Mouse (Mus musculus) liver, embryonic 16.5 days (tissue): ENCODE results near the gene Kdm1a. TPM values are rescaled to one million over a fixed set of nuclear protein-coding genes. Genes with fewer than 3 reads are reported as not detected.

Experiments
- ATAC-seq: fragments of 200-750 bp; cut with Nextera tagmentation; 2 replicates; pipeline ENCODE4 v1.8.0; 2017; ENCODE audit warnings: low read depth, mild to moderate bottlenecking, moderate number of reproducible peaks, moderate library complexity
- H3K27ac ChIP-seq: fragments of 300-500 bp; sonication (generic); 2 replicates; pipeline ENCODE4 v1.5.1; 2014; ENCODE audit warnings: mild to moderate bottlenecking, low read length
- H3K27me3 ChIP-seq: fragments of 300-500 bp; sonication (generic); 2 replicates; pipeline ENCODE4 v1.6.1; 2014; ENCODE audit warnings: low read depth, low read length, mixed read lengths; ENCODE audit not compliant: control insufficient read depth, insufficient read depth
- H3K36me3 ChIP-seq: fragments of 300-500 bp; sonication (generic); 2 replicates; pipeline ENCODE4 v1.6.1; 2014; ENCODE audit warnings: mild to moderate bottlenecking; ENCODE audit not compliant: control insufficient read depth, insufficient read depth
- H3K4me1 ChIP-seq: fragments of 300-500 bp; sonication (generic); 2 replicates; pipeline ENCODE4 v1.6.1; 2014; ENCODE audit warnings: low read depth, low read length, mixed read lengths; ENCODE audit not compliant: control insufficient read depth
- H3K4me2 ChIP-seq: fragments of 300-500 bp; sonication (generic); 2 replicates; pipeline ENCODE4 v1.6.1; 2014; ENCODE audit warnings: low read depth, low read length, mixed read lengths
- H3K4me3 ChIP-seq: fragments of 300-500 bp; sonication (generic); 2 replicates; pipeline ENCODE4 v1.5.1; 2014; ENCODE audit warnings: low read depth, mild to moderate bottlenecking, low read length
- H3K9ac ChIP-seq: fragments of 300-500 bp; sonication (generic); 2 replicates; pipeline ENCODE4 v1.6.1; 2014; ENCODE audit warnings: low read depth, low read length
- H3K9me3 ChIP-seq: fragments of 300-500 bp; sonication (generic); replicated peaks from 2 replicates; pipeline ENCODE4 v1.6.1; 2016; ENCODE audit warnings: low read length; ENCODE audit not compliant: control insufficient read depth
- WGBS: fragments of 180-500 bp; shearing (Covaris S2); extraction: QIAGEN DNeasy Blood & Tissue Kit; methylation state at CpG from one replicate; pipeline ENCODE4 v1.1.7; 2014; ENCODE audit not compliant: insufficient replicate concordance; 5-methylcytosine and 5-hydroxymethylcytosine counted together
- polyA plus RNA-seq: library from polyadenylated mRNA; unstranded; fragments of >200 nt; fragmentation: Nextera tagmentation; extraction: Ambion mirVana; gene quantifications from 2 replicates; pipeline ENCODE4 v1.2.1, GENCODE M21; 2015

The Kdm1a gene
- polyA plus RNA-seq, 1 experiment from 2014 or later = 6.6 TPM

- H3K4me1 ChIP-seq = no peaks in the 10 kb centered on the region
- H3K4me3 ChIP-seq = no peak overlapping the region
- WGBS = 47% methylated on average over 7 of the region's 7 CpGs
- H3K9me3 ChIP-seq = no peaks in the 10 kb centered on the region
- no peak overlapping the region for H3K27ac ChIP-seq
- H3K4me2 ChIP-seq = no peak overlapping the region
- ATAC-seq = no peak
- no peaks in the 10 kb centered on the region for H3K27me3 ChIP-seq
- no peak overlapping the region for H3K9ac ChIP-seq
- no peaks in the 10 kb centered on the region for H3K36me3 ChIP-seq
These were observed 11.1 kb upstream of the Kdm1a start for GRCm38 (mm10) chr4:136613657-136614056.

DNA sequence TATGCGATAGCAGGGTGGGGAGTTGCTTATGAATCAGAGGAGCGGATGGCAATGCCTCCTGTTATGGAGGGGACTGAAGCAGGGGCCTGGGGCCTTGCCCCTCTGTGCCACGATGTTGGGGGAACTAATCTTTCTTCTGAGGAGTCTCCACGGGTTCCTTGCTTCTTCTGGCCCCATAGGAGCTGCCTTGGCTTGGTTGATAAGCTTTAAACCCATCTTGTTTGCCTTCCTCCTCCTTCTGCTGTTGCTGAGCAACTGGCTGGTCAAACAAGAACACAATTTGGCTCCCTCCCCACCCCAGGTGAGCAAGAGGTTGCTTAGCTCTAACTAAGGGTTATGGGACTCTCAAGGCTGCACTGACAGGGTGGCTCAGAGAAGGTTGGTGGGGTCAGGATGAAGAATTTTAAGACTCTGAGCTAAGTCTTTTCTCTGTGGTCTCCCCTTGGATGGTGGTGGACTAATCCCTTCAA is 7.9 kb upstream of the Kdm1a start, which contains the start of gene Tex46:
TSS of gene Tex46 (plus strand) at position 51 of the 470 bp plus-strand sequence.
- H3K9me3 ChIP-seq = no peaks in the 10 kb centered on the region
- H3K27ac ChIP-seq = no peak within 1 kb of the TSS
- no peak for ATAC-seq
- no peak within 1 kb of the TSS for H3K4me2 ChIP-seq
- H3K36me3 ChIP-seq = no peaks in the 10 kb centered on the region
- no peaks in the 10 kb centered on the region for H3K4me1 ChIP-seq
- H3K9ac ChIP-seq = no peak within 1 kb of the TSS
- no peak within 1 kb of the TSS for H3K4me3 ChIP-seq
- H3K27me3 ChIP-seq = no peaks in the 10 kb centered on the region
- 51% methylated on average over 4 of the region's 4 CpGs for WGBS

- ATAC-seq = no peak
- Histone ChIP-seq H3K27ac (no peak overlapping the region), H3K4me2 (no peak overlapping the region), H3K36me3 (no peaks in the 10 kb centered on the region), H3K9ac (no peak overlapping the region), H3K9me3 (no peaks in the 10 kb centered on the region), H3K4me3 (no peak overlapping the region), H3K4me1 (peaks cover 9% of the 10 kb centered on the region), H3K27me3 (no peaks in the 10 kb centered on the region)
- 79% methylated on average over 19 of the region's 19 CpGs for WGBS
These were observed 3.4 kb upstream of the Kdm1a start for GRCm38 (mm10) chr4:136605756-136606485.

DNA sequence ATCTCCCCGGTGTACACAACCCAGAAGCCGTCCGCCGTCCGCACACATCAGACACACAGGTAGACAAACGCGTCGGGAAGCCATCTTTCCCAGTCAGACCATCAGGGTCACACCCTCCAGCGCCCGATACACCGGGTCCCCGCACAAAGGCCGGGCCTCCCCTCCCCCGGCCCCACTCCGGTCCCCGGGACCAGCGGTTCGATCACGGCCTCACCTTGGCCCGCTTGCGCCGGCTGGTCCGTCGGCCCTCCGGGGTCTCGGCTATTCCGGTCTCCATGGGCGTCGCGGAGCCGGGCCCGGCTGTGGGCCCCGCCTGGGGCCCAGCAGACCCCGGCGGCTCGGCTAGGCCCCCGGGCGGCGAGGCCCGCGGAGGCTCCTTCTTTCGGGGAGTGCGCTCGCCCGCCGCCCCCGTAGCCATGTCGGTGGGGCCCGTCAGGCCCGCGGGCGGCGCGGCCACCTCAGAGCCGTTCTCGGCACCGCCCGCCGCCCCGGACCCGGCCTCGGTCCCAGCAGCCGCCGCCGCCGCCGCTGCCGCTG is 437 bp downstream of the Kdm1a start:
- H3K36me3 ChIP-seq = no peaks in the 10 kb centered on the region
- H3K27ac ChIP-seq = peak overlapping the region; percentile 75
- no peaks in the 10 kb centered on the region for H3K9me3 ChIP-seq
- peaks cover 14% of the 10 kb centered on the region for H3K4me1 ChIP-seq
- WGBS = under 1% methylated on average over 54 of the region's 68 CpGs
- no peaks in the 10 kb centered on the region for H3K27me3 ChIP-seq
- H3K4me2 ChIP-seq = peak overlapping the region; percentile 79
- ATAC-seq = peak; percentile 60
- H3K9ac ChIP-seq = peak overlapping the region; percentile 97
- peak overlapping the region; percentile 95 for H3K4me3 ChIP-seq

GRCm38 (mm10) chr4:136601476-136601875 is 1.0 kb downstream of the Kdm1a start:
- peaks cover 14% of the 10 kb centered on the region for H3K4me1 ChIP-seq
- no peak for ATAC-seq
- H3K9ac ChIP-seq = peak overlapping the region; percentile 97
- no peaks in the 10 kb centered on the region for H3K27me3 ChIP-seq
- WGBS = 1% methylated on average over 13 of the region's 13 CpGs
- no peaks in the 10 kb centered on the region for H3K36me3 ChIP-seq
- H3K9me3 ChIP-seq = no peaks in the 10 kb centered on the region
- peak overlapping the region; percentile 79 for H3K4me2 ChIP-seq
- H3K4me3 ChIP-seq = peak overlapping the region; percentile 95
- peak overlapping the region; percentile 75 for H3K27ac ChIP-seq

GRCm38 (mm10) chr4:136600536-136600935 is 2.0 kb downstream of the Kdm1a start:
- no peak for ATAC-seq
- Histone ChIP-seq H3K4me2 (peak overlapping the region; percentile 79; the same call in 1 of the 2 replicates), H3K36me3 (no peaks in the 10 kb centered on the region), H3K9ac (no peak overlapping the region), H3K27ac (no peak overlapping the region), H3K4me3 (no peak overlapping the region; the same call in 1 of the 2 replicates), H3K4me1 (peaks cover 14% of the 10 kb centered on the region), H3K27me3 (no peaks in the 10 kb centered on the region), H3K9me3 (no peaks in the 10 kb centered on the region)
- 82% methylated on average over 2 of the region's 2 CpGs for WGBS

DNA sequence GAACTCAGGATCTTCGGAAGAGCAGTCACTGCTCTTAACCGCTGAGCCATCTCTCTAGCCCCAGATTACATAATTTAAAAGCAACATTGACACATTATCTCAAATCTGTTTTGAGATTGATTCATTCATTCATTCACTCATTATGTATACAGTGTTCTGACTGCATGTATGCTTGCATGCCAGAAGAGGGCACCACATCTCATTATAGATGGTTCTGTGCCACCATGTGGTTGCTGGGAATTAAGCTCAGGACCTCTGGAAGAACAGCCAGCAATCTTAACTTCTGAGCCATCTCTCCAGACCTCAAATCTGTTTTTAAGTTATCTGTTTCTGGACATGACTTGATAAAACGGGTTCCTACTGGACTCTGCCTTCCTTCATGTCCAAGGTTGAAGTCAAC is 2.7 kb downstream of the Kdm1a start:
- no peaks in the 10 kb centered on the region for H3K9me3 ChIP-seq
- no peak for ATAC-seq
- H3K4me1 ChIP-seq = peaks cover 14% of the 10 kb centered on the region
- 89% methylated on average over 3 of the region's 3 CpGs for WGBS
- H3K4me2 ChIP-seq = no peak overlapping the region
- H3K27me3 ChIP-seq = no peaks in the 10 kb centered on the region
- H3K9ac ChIP-seq = no peak overlapping the region
- no peaks in the 10 kb centered on the region for H3K36me3 ChIP-seq
- H3K4me3 ChIP-seq = no peak overlapping the region
- no peak overlapping the region for H3K27ac ChIP-seq

- H3K27me3 ChIP-seq = no peaks in the 10 kb centered on the region
- H3K36me3 ChIP-seq = no peaks in the 10 kb centered on the region
These were observed 4.2 kb downstream of the Kdm1a start for GRCm38 (mm10) chr4:136598268-136598876.

GRCm38 (mm10) chr4:136595221-136595620 is 7.3 kb downstream of the Kdm1a start:
- Histone ChIP-seq H3K27me3 (no peaks in the 10 kb centered on the region), H3K4me3 (no peak overlapping the region), H3K27ac (no peak overlapping the region), H3K9me3 (no peaks in the 10 kb centered on the region), H3K4me1 (no peaks in the 10 kb centered on the region; the same call in 1 of the 2 replicates), H3K9ac (no peak overlapping the region), H3K4me2 (no peak overlapping the region), H3K36me3 (no peaks in the 10 kb centered on the region)
- ATAC-seq = no peak
- 66% methylated on average over 6 of the region's 6 CpGs for WGBS

More at GRCm38 (mm10) chr4:136598268-136598876, 4.2 kb downstream of the Kdm1a start:
- Histone ChIP-seq H3K9me3 (no peaks in the 10 kb centered on the region), H3K9ac (no peak overlapping the region), H3K4me1 (peaks cover 14% of the 10 kb centered on the region), H3K4me2 (no peak overlapping the region), H3K4me3 (no peak overlapping the region), H3K27ac (no peak overlapping the region)
- WGBS = 70% methylated on average over 7 of the region's 7 CpGs
- ATAC-seq = no peak
